Mouse (Mus musculus) limb, embryonic 11.5 days (tissue): Measurements from ENCODE around the gene Zc3hc1. TPM values are rescaled to one million over a fixed set of nuclear protein-coding genes. Genes with fewer than 3 reads are reported as not detected.
A peak's percentile ranks its signal among the peaks of the same experiment; 100 is the strongest.
"Not testable (repeated sequence)": the region's sequence is repeated elsewhere in the genome, so short reads cannot be mapped to it uniquely, and the experiment has no call there.

ENCODE experiments used
- ATAC-seq: fragments of 200-750 bp; cut with Nextera tagmentation; 2 replicates; pipeline ENCODE4 v1.8.0; 2017; ENCODE audit warnings: low read depth; ENCODE audit not compliant: insufficient number of reproducible peaks, low FRiP score, low TSS enrichment
- DNase-seq: peaks from one replicate; pipeline ENCODE4 v3.0.0-alpha.2; 2015; ENCODE audit warnings: low spot score
- H3K27ac ChIP-seq: fragments of 300-500 bp; sonication (generic); replicated peaks from 2 replicates; pipeline ENCODE4 v1.5.1; 2014; ENCODE audit warnings: low read depth, mild to moderate bottlenecking, low read length
- H3K27me3 ChIP-seq: fragments of 300-500 bp; sonication (generic); 2 replicates; pipeline ENCODE4 v1.6.1; 2014; ENCODE audit warnings: mild to moderate bottlenecking, low read length, mixed read lengths; ENCODE audit not compliant: control insufficient read depth, insufficient read depth
- H3K36me3 ChIP-seq: fragments of 300-500 bp; sonication (generic); 2 replicates; pipeline ENCODE4 v1.6.1; 2014; ENCODE audit warnings: mild to moderate bottlenecking, low read length, moderate library complexity, mixed read lengths; ENCODE audit not compliant: control insufficient read depth, insufficient read depth
- H3K4me1 ChIP-seq: fragments of 300-500 bp; sonication (generic); 2 replicates; pipeline ENCODE4 v1.6.1; 2014; ENCODE audit warnings: low read length, mixed read lengths; ENCODE audit not compliant: control insufficient read depth, insufficient read depth
- H3K4me2 ChIP-seq: fragments of 300-500 bp; sonication (generic); 2 replicates; pipeline ENCODE4 v1.6.1; 2014; ENCODE audit warnings: low read depth, mild to moderate bottlenecking, moderate library complexity; ENCODE audit not compliant: severe bottlenecking
- H3K4me3 ChIP-seq: fragments of 300-500 bp; sonication (generic); 2 replicates; pipeline ENCODE4 v1.5.1; 2014; ENCODE audit warnings: low read depth, low read length
- H3K9ac ChIP-seq: fragments of 300-500 bp; sonication (generic); 2 replicates; pipeline ENCODE4 v1.6.1; 2014; ENCODE audit warnings: mild to moderate bottlenecking, low read length
- H3K9me3 ChIP-seq: fragments of 300-500 bp; sonication (generic); 2 replicates; pipeline ENCODE4 v1.6.1; 2016; ENCODE audit warnings: low read length; ENCODE audit not compliant: control insufficient read depth
- WGBS: fragments of 180-500 bp; shearing (Covaris S2); extraction: QIAGEN DNeasy Blood & Tissue Kit; methylation state at CpG from one replicate; pipeline ENCODE4 v1.1.7; 2014; 5-methylcytosine and 5-hydroxymethylcytosine counted together
- polyA plus RNA-seq: library from polyadenylated mRNA; unstranded; fragments of >200 nt; fragmentation: Nextera tagmentation; extraction: Ambion mirVana; gene quantifications from 2 replicates; pipeline ENCODE4 v1.2.1, GENCODE M21; 2014

Gene Zc3hc1
- polyA plus RNA-seq, 1 experiment from 2014 or later, result 93.7 TPM

DNA sequence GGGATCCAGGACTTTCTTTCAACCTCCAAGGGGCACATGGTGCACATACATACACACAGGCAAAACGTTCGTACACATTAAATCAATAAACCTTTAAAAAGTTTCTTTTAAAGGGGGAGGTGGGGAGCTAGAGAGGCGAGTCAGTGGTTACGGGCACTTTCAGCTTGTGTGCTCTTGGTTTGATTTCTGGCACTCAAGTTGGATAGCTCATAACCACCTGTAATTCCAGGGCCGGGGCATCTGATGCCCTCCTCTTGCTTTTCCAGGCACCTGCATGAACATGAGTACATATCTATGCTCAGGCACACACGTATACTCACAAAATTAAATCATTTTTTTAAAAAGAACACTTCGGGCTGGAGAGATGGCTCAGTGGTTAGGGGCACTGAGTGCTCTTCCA, 1.2 kb upstream of the Zc3hc1 start:
- ATAC-seq (no peak), DNase-seq (no peak)
- Histone ChIP-seq H3K4me3 (no peak overlapping the region), H3K9ac (no peak overlapping the region), H3K4me2 (no peak overlapping the region), H3K27me3 (no peaks in the 10 kb centered on the region), H3K4me1 (no peaks in the 10 kb centered on the region), H3K36me3 (no peaks in the 10 kb centered on the region), H3K27ac (no peak overlapping the region), H3K9me3 (no peaks in the 10 kb centered on the region)
- 85% methylated on average over 7 of the region's 7 CpGs for WGBS

DNA sequence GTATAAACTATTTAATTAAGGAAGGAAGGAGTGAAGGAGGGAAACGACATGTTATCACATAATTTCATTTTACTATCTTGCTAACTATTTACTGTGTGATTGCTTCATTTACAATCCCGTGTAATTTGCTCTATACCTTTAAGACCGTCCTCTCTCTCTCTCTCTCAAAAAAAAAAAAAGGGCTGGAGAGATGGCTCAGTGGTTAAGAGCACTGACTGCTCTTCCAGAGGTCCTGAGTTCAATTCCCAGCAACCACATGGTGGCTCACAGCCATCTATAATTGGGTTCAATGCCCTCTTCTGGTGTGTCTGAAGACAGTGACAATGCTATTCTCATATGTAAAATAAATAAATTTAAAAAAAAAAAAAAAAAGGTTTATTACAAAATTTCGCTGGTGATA, 557 bp downstream of the Zc3hc1 start:
- not testable (repeated sequence) for H3K27ac ChIP-seq, H3K36me3 ChIP-seq, DNase-seq, H3K27me3 ChIP-seq, H3K4me1 ChIP-seq, ATAC-seq, H3K9me3 ChIP-seq
- Histone ChIP-seq H3K4me2 (peak overlapping the region; percentile 36), H3K9ac (peak overlapping the region; percentile 68; the same call in 1 of the 2 replicates), H3K4me3 (peak overlapping the region; percentile 67)
- 25% methylated on average over 4 of the region's 4 CpGs for WGBS

DNA sequence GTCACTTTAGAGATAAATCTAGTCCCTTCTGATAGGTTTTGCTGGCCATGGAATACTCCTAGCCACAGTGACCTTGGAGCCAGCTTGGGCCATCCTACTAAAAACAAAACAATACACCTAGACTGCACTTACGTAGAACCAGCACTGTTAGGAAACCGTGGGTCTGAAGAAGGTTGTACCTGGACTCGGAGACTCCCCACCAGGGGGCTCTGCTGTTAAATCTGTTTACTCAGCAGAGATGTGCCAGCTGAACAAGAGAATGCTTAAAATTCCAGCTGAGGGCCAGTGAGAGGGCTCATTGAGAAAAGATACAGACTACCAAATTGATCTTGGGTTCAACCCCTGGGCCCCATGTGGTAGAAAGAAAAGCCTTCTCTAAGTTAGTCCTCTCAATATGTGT, 9.7 kb downstream of the Zc3hc1 start:
- no peak overlapping the region for H3K27ac ChIP-seq
- ATAC-seq (no peak), DNase-seq (peak; percentile 59)
- H3K9ac ChIP-seq, result no peak overlapping the region
- no peaks in the 10 kb centered on the region for H3K27me3 ChIP-seq
- H3K9me3 ChIP-seq, result no peaks in the 10 kb centered on the region
- no peak overlapping the region for H3K4me2 ChIP-seq
- no peaks in the 10 kb centered on the region for H3K4me1 ChIP-seq
- WGBS, result 78% methylated on average over 3 of the region's 3 CpGs
- H3K36me3 ChIP-seq, result peaks cover 21% of the 10 kb centered on the region; the same call in 1 of the 2 replicates
- no peak overlapping the region for H3K4me3 ChIP-seq

DNA sequence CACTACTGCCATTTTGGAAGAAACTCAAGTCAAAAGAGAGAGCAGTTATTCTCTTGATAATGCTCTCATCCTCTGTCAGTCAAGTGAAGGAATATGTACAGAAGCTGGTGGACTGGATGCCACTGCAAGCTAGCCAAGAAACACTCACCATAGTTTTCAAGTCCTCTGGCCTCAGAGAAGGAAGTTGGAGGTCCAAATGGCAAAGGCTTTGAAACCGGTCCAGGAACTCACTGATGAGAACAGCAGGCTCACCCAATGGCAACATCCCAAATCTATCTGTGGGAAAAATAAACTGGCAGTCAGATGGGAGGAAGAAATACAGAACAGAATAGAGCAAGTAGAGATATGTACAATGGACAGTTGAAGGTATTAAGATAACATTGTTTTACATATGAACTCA, 15.0 kb downstream of the Zc3hc1 start:
- Histone ChIP-seq H3K9me3 (no peaks in the 10 kb centered on the region), H3K36me3 (peaks cover 18% of the 10 kb centered on the region), H3K4me3 (no peak overlapping the region), H3K27me3 (no peaks in the 10 kb centered on the region), H3K9ac (no peak overlapping the region), H3K27ac (no peak overlapping the region), H3K4me2 (no peak overlapping the region), H3K4me1 (no peaks in the 10 kb centered on the region)
- DNase-seq, result no peak
- no peak for ATAC-seq
- WGBS, result 94% methylated on average over 1 of the region's 1 CpGs

DNA sequence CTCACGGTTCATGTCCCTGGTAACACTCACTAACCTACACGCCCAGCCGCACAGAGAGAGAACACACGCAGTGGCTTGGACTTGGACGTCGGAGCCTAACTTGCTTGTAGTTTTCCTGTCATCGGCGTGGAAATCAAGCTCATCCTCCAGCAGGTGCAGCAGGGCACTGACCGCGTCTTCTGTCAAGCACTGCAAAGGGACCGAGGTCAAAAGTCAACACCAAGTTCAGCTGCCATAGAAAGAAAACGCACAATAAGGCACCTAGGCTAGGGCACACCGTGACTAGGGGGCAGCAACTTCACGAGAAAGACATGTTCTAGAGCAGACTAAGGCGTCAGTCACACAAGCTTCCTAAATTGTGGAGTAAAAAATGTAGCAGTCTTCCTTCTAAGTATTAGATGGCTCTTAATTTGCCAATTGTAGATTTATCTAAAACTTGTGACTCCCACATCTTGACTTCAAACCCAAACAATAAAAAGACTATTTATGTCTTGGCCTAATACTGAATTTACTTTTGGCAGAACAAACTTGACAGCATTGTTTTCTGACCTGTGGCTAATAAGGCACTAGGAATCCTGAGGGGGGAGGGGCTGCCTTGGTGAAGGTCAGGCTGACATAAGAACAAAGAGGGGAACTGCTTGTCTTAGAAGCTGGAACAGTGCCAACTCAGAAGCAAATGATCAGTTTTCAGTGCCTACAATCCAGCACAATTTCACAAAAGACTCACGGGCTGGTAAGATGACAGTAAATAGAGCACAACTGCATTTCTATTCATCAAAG, 15.9 kb downstream of the Zc3hc1 start:
- Histone ChIP-seq H3K9ac (no peak overlapping the region), H3K4me1 (no peaks in the 10 kb centered on the region), H3K27me3 (no peaks in the 10 kb centered on the region), H3K27ac (no peak overlapping the region), H3K4me3 (no peak overlapping the region), H3K9me3 (no peaks in the 10 kb centered on the region), H3K4me2 (no peak overlapping the region), H3K36me3 (peaks cover 23% of the 10 kb centered on the region)
- DNase-seq (no peak), ATAC-seq (no peak)
- WGBS, result 94% methylated on average over 16 of the region's 16 CpGs

DNA sequence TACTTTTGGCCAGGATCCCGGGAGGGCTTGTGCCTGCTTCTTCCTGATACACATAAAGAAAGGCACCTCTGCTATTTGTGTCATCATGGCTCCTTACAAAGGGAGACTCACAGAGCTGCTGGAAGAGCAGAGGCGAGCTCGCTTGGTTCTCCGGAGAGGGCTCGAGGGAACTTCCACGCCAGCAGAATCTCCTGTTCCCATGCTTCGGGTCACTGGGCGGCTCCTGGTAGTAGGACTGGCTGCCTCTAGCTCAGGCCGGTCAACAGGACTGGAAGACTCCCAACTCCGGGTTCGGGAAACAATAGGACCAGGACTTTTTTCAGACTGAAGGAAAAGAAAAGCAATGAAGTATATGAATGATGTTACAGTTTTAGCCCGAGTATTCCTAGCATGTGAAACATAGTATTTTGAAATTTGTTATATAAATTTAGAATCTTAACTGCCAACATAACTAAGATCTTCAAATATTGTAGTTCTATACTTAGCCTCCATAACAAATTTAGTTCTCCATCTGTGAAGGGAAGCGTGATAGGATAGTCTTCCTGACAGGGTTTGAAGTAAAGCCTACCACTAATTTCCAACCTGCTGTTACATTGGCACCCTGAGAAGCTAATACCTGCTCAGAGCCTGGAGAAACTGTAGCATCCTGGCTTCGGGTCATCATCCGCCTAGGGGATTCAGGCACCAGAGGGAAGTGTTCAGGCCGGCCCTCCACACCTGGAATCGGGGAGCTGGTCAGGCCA, 18.0 kb downstream of the Zc3hc1 start:
- ATAC-seq (no peak), DNase-seq (no peak)
- 96% methylated on average over 17 of the region's 17 CpGs for WGBS
- no peak overlapping the region for H3K27ac ChIP-seq
- H3K27me3 ChIP-seq, result no peaks in the 10 kb centered on the region
- H3K4me1 ChIP-seq, result no peaks in the 10 kb centered on the region
- no peak overlapping the region for H3K4me3 ChIP-seq
- no peak overlapping the region for H3K4me2 ChIP-seq
- no peak overlapping the region for H3K9ac ChIP-seq
- peaks cover 21% of the 10 kb centered on the region for H3K36me3 ChIP-seq
- H3K9me3 ChIP-seq, result no peaks in the 10 kb centered on the region

DNA sequence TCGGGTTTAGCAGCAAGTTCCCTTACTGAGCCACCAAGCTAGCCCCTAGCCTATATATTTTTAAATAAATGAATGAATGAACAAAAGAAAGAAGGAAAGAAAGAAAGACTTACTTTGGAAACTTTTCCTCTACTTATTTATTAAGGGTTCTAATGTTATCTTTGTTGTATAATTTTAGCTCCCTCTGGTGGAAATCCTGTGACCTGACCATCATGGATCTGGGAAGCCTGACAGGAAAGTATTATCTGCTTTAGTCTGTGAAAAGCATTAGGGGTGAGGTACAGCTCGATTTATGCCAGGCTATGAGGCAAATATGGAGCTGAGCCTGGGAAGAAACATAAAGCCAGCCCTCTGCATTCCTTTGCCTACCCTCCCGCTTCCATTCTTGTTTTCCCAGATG, 21.5 kb downstream of the Zc3hc1 start:
- 86% methylated on average over 3 of the region's 3 CpGs for WGBS
- Histone ChIP-seq H3K36me3 (peaks cover 23% of the 10 kb centered on the region), H3K9ac (no peak overlapping the region), H3K27ac (no peak overlapping the region), H3K27me3 (no peaks in the 10 kb centered on the region), H3K4me2 (no peak overlapping the region), H3K9me3 (no peaks in the 10 kb centered on the region), H3K4me1 (no peaks in the 10 kb centered on the region), H3K4me3 (no peak overlapping the region)
- DNase-seq (no peak), ATAC-seq (no peak)

DNA sequence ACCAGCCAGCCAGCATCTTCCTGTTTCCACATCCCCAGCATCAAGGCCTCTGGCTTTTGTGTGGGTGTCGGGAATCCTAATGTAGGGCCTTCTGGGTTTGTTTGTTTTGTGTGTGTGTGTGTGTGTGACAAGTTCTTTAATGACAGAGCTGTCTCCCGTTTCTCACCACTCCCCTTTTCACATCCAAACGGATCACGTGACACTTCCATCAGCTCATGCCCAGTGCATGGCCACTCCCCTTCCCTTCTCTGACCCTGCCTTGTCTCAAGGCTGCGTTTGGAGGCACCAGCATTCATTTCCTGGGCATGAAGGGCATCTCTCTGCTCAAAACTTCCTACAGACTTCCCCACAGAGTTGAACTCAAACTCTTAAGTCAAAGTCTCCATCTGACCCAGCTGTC, 27.0 kb downstream of the Zc3hc1 start:
- Histone ChIP-seq H3K36me3 (peaks cover 2% of the 10 kb centered on the region; the same call in 1 of the 2 replicates), H3K4me3 (no peak overlapping the region), H3K27me3 (no peaks in the 10 kb centered on the region), H3K4me1 (no peaks in the 10 kb centered on the region), H3K27ac (no peak overlapping the region), H3K4me2 (no peak overlapping the region), H3K9me3 (no peaks in the 10 kb centered on the region), H3K9ac (no peak overlapping the region)
- no peak for ATAC-seq
- no peak for DNase-seq
- WGBS, result 39% methylated on average over 5 of the region's 5 CpGs
